Mouse (Mus musculus) layer of hippocampus, adult 18-20 months (tissue): ENCODE results near the gene Slc28a1. TPM values are rescaled to one million over a fixed set of nuclear protein-coding genes. Genes with fewer than 3 reads are reported as not detected.

Source experiments
- DNase-seq, 2 experiments: peaks; one replicate each; pipeline ENCODE4 v3.0.0; 2022; ENCODE audit warnings: low spot score in 2 of 2
- total RNA-seq, 2 experiments: library from RNA; stranded (reverse); gene quantifications; 2 replicates each; pipeline ENCODE4 v1.2.3; 2021

Gene Slc28a1
- total RNA-seq, 2 experiments from 2014 or later, result 0.10 TPM; not detected in 1

- no peak for DNase-seq
These were observed 97.7 kb downstream of the Slc28a1 start for GRCm38 (mm10) chr7:81212261-81212681.

- peak; percentile 62 to 84 for DNase-seq
These were observed 98.2 kb downstream of the Slc28a1 start for GRCm38 (mm10) chr7:81212697-81213346.

- no peak for DNase-seq
These were observed 99.0 kb downstream of the Slc28a1 start, which contains the start of gene Pde8a for GRCm38 (mm10) chr7:81213347-81214152. TSS of gene Pde8a (plus strand) at chr7:81213596.

- no peak for DNase-seq
These were observed 99.7 kb downstream of the Slc28a1 start for GRCm38 (mm10) chr7:81214153-81214907.

GRCm38 (mm10) chr7:81215950-81216349 lies 101.4 kb downstream of the Slc28a1 start:
- no peak for DNase-seq

- DNase-seq, result no peak
These were observed 104.7 kb downstream of the Slc28a1 start for GRCm38 (mm10) chr7:81219321-81219720.

Other genes starting within 250 kb of the Slc28a1 start
- gene Wdr73, start 213.5 kb upstream of the Slc28a1 start, total RNA-seq, result 10 to 100 TPM; 27.2 to 31.5 TPM
- 10 to 100 TPM in 1 of 2 experiments, 1 to 10 TPM in 1; 10.0 to 10.6 TPM for gene Nmb, start 209.7 kb upstream of the Slc28a1 start, total RNA-seq
- gene Sec11a, start 167.0 kb upstream of the Slc28a1 start, total RNA-seq, result 10 to 100 TPM; 46.0 to 51.3 TPM
- 10 to 100 TPM; 19.4 to 20.4 TPM for gene Zfp592, start 121.1 kb upstream of the Slc28a1 start, total RNA-seq
- gene Alpk3, start 57.2 kb upstream of the Slc28a1 start, total RNA-seq, result under 1 TPM; 0.79 to 0.82 TPM
- gene Pde8a, start 98.8 kb downstream of the Slc28a1 start, total RNA-seq, result 10 to 100 TPM; 11.9 to 12.1 TPM
- gene Rps17, start 230.5 kb downstream of the Slc28a1 start, total RNA-seq, result 100 to 1,000 TPM; 601 to 632 TPM